ENCODE assay signal across 8 mouse cellular contexts in the genomic region with DNA sequence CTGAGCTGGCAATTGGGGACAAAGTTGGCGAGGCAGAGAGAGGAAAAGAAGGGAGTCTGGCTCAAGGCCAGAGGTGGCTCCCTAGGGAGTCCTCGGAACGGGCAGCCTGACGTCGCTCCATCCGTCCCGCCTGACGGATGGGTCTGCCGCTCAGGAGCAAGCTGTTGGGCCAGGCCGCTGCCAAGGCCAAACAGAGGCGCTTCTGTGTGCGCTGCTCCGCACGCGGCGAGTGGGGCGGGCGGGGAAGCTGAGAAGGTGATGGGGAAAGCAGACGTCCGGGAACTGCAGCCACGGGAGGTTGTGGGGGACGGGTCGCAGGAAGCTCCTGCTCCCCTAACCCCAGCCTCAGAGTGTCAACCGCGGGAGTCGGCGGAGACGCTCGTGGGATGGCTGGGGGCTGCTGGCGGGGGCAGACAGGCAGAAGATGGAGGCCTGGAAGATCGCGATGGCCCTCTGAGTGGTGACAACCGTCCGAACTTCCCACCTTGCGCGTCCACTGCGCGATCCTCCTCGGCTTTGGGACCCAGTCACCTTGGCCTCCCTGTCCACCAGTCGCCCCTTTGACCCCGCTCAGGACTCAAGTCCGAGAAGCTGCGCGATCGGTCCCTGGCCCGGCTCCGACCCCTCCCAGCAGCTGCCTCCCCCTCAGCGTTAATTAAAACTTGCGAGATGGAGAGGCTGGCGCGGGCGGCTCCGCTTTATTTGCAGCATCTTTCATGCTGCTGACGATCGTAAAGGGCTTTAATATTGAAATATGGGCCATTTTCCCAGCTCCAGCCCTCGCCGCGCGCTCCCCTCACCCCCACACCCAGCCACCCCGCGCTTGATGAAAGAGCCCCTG.
DNase-seq lines count a peak whose midpoint lies in the region; ATAC-seq lines count a peak whose summit lies in the region.

No protein-coding gene starts in this region.

- no peaks in the 10 kb centered on the region for H3K9me3 ChIP-seq in kidney, embryonic 15.5 days (replicated peaks)
- H3K9me3 ChIP-seq in midbrain, embryonic 10.5 days (replicated peaks): no peaks in the 10 kb centered on the region

- peaks cover 76% of the 10 kb centered on the region for H3K27me3 ChIP-seq in kidney, embryonic 15.5 days
- peaks cover 100% of the 10 kb centered on the region for H3K27me3 ChIP-seq in midbrain, embryonic 10.5 days (ENCODE audit: low read depth, poor library complexity, severe bottlenecking)

- H3K9ac ChIP-seq in kidney, embryonic 15.5 days: peak overlapping the region; percentile 47

- peak; percentile 50 to 65 for DNase-seq in cerebellum, postnatal 14 days
- DNase-seq in cerebellum, adult 11 months: no peak
- peak; percentile 88 for DNase-seq in adrenal gland, postnatal 10 days
- DNase-seq in gastrocnemius, postnatal 10 days: peak; percentile 66
- peak; percentile 49 for DNase-seq in midbrain, embryonic 10.5 days (ENCODE audit: low spot score)
- DNase-seq in thymus, postnatal 14 days: no peak
- DNase-seq in left cerebral cortex, postnatal 36 days (ENCODE audit: low spot score in 2 of 2): no peak

- whole genome bisulfite sequencing in kidney, embryonic 15.5 days: 2% methylated on average over 61 of the region's 61 CpGs
- under 1% methylated on average over 61 of the region's 61 CpGs for WGBS in midbrain, embryonic 10.5 days

- H3K4me3 ChIP-seq in kidney, embryonic 15.5 days (replicated peaks): peak overlapping the region; percentile 39
- peak overlapping the region; percentile 46 for H3K4me3 ChIP-seq in midbrain, embryonic 10.5 days

- no peaks in the 10 kb centered on the region for H3K36me3 ChIP-seq in kidney, embryonic 15.5 days
- H3K36me3 ChIP-seq in midbrain, embryonic 10.5 days: no peaks in the 10 kb centered on the region

- H3K4me2 ChIP-seq in kidney, embryonic 15.5 days: peak overlapping the region; percentile 69

- ATAC-seq in kidney, embryonic 15.5 days (replicated peaks; ENCODE audit: low FRiP score): peak; percentile 30

- peaks cover 47% of the 10 kb centered on the region for H3K4me1 ChIP-seq in kidney, embryonic 15.5 days
- H3K4me1 ChIP-seq in midbrain, embryonic 10.5 days: peaks cover 11% of the 10 kb centered on the region

- intact Hi-C loops in left cerebral cortex, postnatal 36 days (cut with DNase I): no loop called here

- H3K27ac ChIP-seq in kidney, embryonic 15.5 days: no peak overlapping the region
- no peak overlapping the region for H3K27ac ChIP-seq in midbrain, embryonic 10.5 days (replicated peaks)

Comparison
In these comparisons a context has a peak if more than half of its experiments do, and no peak if none do; other contexts are left out.
1. DNase-seq: peak in cerebellum, postnatal 14 days (2 of 2), adrenal gland, postnatal 10 days (single experiment), gastrocnemius, postnatal 10 days (single experiment) and midbrain, embryonic 10.5 days (single experiment); none in cerebellum, adult 11 months (single experiment), thymus, postnatal 14 days (single experiment) and left cerebral cortex, postnatal 36 days (0 of 2).